Comparison of ENCODE assay signal across 7 mouse cellular contexts in the genomic region with DNA sequence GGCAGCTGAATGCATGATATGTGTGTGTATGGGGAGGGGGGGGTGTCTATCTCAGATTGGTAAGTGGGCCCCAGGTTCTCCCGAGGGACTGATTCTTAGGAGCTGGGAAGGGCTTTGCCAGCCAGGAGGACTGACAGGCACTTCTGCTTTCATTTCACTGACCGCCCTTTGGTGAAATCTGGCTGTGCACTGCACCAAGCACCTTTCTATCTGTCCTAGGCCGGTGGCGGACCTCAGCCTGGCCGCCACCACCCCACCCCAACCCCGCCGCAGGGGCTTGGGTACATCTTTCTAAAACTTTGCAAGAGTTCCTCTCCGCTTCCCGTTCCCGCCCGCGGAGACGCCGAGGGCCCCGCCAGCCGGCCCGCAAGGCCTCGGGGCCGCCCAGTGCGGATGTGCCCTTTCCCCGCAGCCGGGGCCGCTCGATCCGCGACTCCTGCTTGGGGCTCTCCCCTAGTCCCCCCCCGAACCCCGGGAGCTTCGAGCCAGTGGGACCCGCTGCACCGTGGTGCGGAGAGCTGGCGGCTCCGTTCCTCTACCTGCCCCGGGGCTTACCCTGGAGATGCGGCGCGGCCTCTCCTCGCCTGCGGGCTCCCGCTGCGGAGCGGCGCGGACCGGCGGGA. TPM values are rescaled to one million over a fixed set of nuclear protein-coding genes. Genes with fewer than 3 reads are reported as not detected.
DNase-seq lines count a peak whose midpoint lies in the region; ATAC-seq and TF ChIP-seq lines count a peak whose summit lies in the region.

No protein-coding gene starts in this region.

- H3K79me2 ChIP-seq in MEL (ENCODE audit: control insufficient read depth, insufficient read depth, low read length, poor library complexity): peaks cover 23% of the 10 kb centered on the region

- 2% methylated on average over 42 of the region's 47 CpGs for WGBS in forebrain, embryonic 13.5 days

- no peak for TF ChIP-seq CTCF in MEL (IDR thresholded peaks at IDR 0.05 in 2 of 3, conservative IDR thresholded peaks at IDR 0.05 in 1 of 3; ENCODE audit: control insufficient read depth in 1 of 3, insufficient read depth in 1 of 3, low read depth in 2 of 3, low read length in 3 of 3, poor library complexity in 1 of 3, severe bottlenecking in 1 of 3)
- TF ChIP-seq CTCF in bone marrow macrophage, adult 2 months (IDR thresholded peaks at IDR 0.05; ENCODE audit: low read depth, low read length): no peak

- intact Hi-C loops in heart, postnatal 36 days (cut with DNase I): loop anchor here (2.0 to 5.0 kb wide), 3 partner anchors 82 to 268 kb away; a partner anchor contains a TSS

- peaks cover 30 to 33% of the 10 kb centered on the region in 2 experiments for H3K4me1 ChIP-seq in MEL (ENCODE audit: control insufficient read depth in 1 of 2, insufficient read depth in 2 of 2, low read length in 2 of 2)
- H3K4me1 ChIP-seq in bone marrow macrophage, adult 2 months (ENCODE audit: control insufficient read depth, insufficient read depth, low read length): peaks cover 35% of the 10 kb centered on the region
- H3K4me1 ChIP-seq in forebrain, embryonic 13.5 days: peaks cover 31% of the 10 kb centered on the region

- peak overlapping the region; percentile 15; the same call in 1 of the 2 replicates for H3K27ac ChIP-seq in MEL (ENCODE audit: control insufficient read depth, low read depth, low read length)
- H3K27ac ChIP-seq in bone marrow macrophage, adult 2 months (ENCODE audit: insufficient read depth, low read depth, low read length): peak overlapping the region; percentile 84
- H3K27ac ChIP-seq in forebrain, embryonic 13.5 days: peak overlapping the region; percentile 70

- TF ChIP-seq RAD21 in MEL (IDR thresholded peaks at IDR 0.05; ENCODE audit: low read depth, low read length): no peak

- peak overlapping the region; percentile 88 to 94 for H3K4me3 ChIP-seq in MEL (ENCODE audit: control insufficient read depth in 1 of 2, insufficient read depth in 1 of 2, low read depth in 2 of 2, low read length in 2 of 2)
- H3K4me3 ChIP-seq in bone marrow macrophage, adult 2 months (ENCODE audit: insufficient read depth, low read length): peak overlapping the region; percentile 93
- peak overlapping the region; percentile 80 for H3K4me3 ChIP-seq in forebrain, embryonic 13.5 days

- no peaks in the 10 kb centered on the region for H3K9me3 ChIP-seq in MEL (replicated peaks; ENCODE audit: insufficient read depth, low read length)
- no peaks in the 10 kb centered on the region for H3K9me3 ChIP-seq in forebrain, embryonic 13.5 days (replicated peaks)

- H3K36me3 ChIP-seq in MEL (ENCODE audit: control insufficient read depth in 1 of 2, insufficient read depth in 2 of 2, low read length in 2 of 2): peaks cover 0 to 35% of the 10 kb centered on the region in 2 experiments; a peak in 2 of 4 replicates
- H3K36me3 ChIP-seq in forebrain, embryonic 13.5 days (ENCODE audit: poor library complexity, severe bottlenecking): peaks cover 6% of the 10 kb centered on the region; the same call in 1 of the 2 replicates

- peak; percentile 60 for DNase-seq in MEL (ENCODE audit: low read depth, low spot score)
- peak; percentile 65 to 76 for DNase-seq in heart, postnatal 36 days
- peak; percentile 43 to 49 for DNase-seq in layer of hippocampus, postnatal 36 days
- peak; percentile 44 for DNase-seq in skeletal muscle tissue, adult 2 months (ENCODE audit: low read depth, low spot score)

- H3K9ac ChIP-seq in MEL (ENCODE audit: control insufficient read depth, low read depth, low read length, poor library complexity, severe bottlenecking): peak overlapping the region; percentile 97
- H3K9ac ChIP-seq in forebrain, embryonic 13.5 days: peak overlapping the region; percentile 94

- no peak for TF ChIP-seq EP300 in MEL (IDR thresholded peaks at IDR 0.05; ENCODE audit: low read depth in 1 of 2, low read length in 2 of 2)

- 0 out of 4 replicates have a peak, but pooled peaks of 1 of the 2 experiments have one; percentile 16 for TF ChIP-seq POLR2A in MEL (IDR thresholded peaks at IDR 0.05; ENCODE audit: control insufficient read depth in 1 of 2, insufficient read depth in 1 of 2, low read depth in 1 of 2, low read length in 2 of 2, poor library complexity in 1 of 2)
- no peak for TF ChIP-seq POLR2A in bone marrow macrophage, adult 2 months (IDR thresholded peaks at IDR 0.05; ENCODE audit: borderline replicate concordance, low read depth, low read length)

- ATAC-seq in forebrain, embryonic 13.5 days: peak; percentile 78
- peak; percentile 8 for ATAC-seq in megakaryocyte progenitor cell, adult 5-6 weeks (replicated peaks; ENCODE audit: poor library complexity)

- no peaks in the 10 kb centered on the region for H3K27me3 ChIP-seq in MEL (ENCODE audit: control insufficient read depth in 1 of 2, insufficient read depth in 2 of 2, low read length in 2 of 2)
- H3K27me3 ChIP-seq in forebrain, embryonic 13.5 days: no peaks in the 10 kb centered on the region

- peak overlapping the region; percentile 82 for H3K4me2 ChIP-seq in forebrain, embryonic 13.5 days

TF ChIP-seq in MEL, 35 proteins besides CTCF, POLR2A, EP300 and RAD21:
- TF ChIP-seq RCOR1 (IDR thresholded peaks at IDR 0.05; ENCODE audit: low read depth, low read length): peak; percentile 61; the same call in 1 of the 2 replicates
- 0 out of 2 replicates have a peak, but pooled peaks have one; percentile 31 for TF ChIP-seq UBTF (IDR thresholded peaks at IDR 0.05; ENCODE audit: borderline replicate concordance, insufficient read depth, low read depth, low read length)
- TF ChIP-seq E2F4 (IDR thresholded peaks at IDR 0.05; ENCODE audit: borderline replicate concordance, low read depth, low read length): no peak

RNA-seq across cellular contexts. Expression of a gene that starts 0.7 kb away (rescaled TPM):
- total RNA-seq in MEL (2012; rRNA removed): 36.3 and 44.8 TPM in 2 replicates
- 10 to 100 TPM; 59.9 to 93.6 TPM for polyA plus RNA-seq in MEL (2012; ENCODE audit: insufficient read depth in 1 of 2, insufficient read length in 2 of 2, low read depth in 1 of 2, low replicate concordance in 2 of 2, missing spikeins in 1 of 2)
- polyA plus RNA-seq in bone marrow macrophage, adult 2 months (2012; ENCODE audit: insufficient read depth, insufficient read length, missing spikeins): 106 and 111 TPM in 2 replicates
- 8.0 and 8.3 TPM in 2 replicates for polyA plus RNA-seq in forebrain, embryonic 13.5 days (2015; fragmentation: Nextera tagmentation; extraction: Ambion mirVana)
- 10 to 100 TPM; 36.9 to 37.9 TPM for total RNA-seq in heart, postnatal 36 days (2021)
- 10 to 100 TPM; 21.6 to 25.8 TPM for total RNA-seq in layer of hippocampus, postnatal 36 days (2021)
- 58.7 and 65.3 TPM in 2 replicates for total RNA-seq in megakaryocyte progenitor cell, adult 5-6 weeks (2015)
- total RNA-seq in megakaryocyte progenitor cell, adult 5-6 weeks (2017): 109 and 110 TPM in 2 replicates

Comparison
In these comparisons a context has a peak if more than half of its experiments do, and no peak if none do; other contexts are left out.
1. Peak in every context shown above with its lines: DNase-seq, ATAC-seq, H3K4me3 ChIP-seq and H3K27ac ChIP-seq.
2. H3K27ac ChIP-seq: peak in every context shown above with its lines; median percentile 84 in bone marrow macrophage, adult 2 months; 70 in forebrain, embryonic 13.5 days; 15 in MEL.